Mouse (Mus musculus): ENCODE data around the gene Hnf4a. TPM values are rescaled to one million over a fixed set of nuclear protein-coding genes. Genes with fewer than 3 reads are reported as not detected.

Gene Hnf4a
- total RNA-seq, 2 experiments from 2014 or later = not detected

DNA sequence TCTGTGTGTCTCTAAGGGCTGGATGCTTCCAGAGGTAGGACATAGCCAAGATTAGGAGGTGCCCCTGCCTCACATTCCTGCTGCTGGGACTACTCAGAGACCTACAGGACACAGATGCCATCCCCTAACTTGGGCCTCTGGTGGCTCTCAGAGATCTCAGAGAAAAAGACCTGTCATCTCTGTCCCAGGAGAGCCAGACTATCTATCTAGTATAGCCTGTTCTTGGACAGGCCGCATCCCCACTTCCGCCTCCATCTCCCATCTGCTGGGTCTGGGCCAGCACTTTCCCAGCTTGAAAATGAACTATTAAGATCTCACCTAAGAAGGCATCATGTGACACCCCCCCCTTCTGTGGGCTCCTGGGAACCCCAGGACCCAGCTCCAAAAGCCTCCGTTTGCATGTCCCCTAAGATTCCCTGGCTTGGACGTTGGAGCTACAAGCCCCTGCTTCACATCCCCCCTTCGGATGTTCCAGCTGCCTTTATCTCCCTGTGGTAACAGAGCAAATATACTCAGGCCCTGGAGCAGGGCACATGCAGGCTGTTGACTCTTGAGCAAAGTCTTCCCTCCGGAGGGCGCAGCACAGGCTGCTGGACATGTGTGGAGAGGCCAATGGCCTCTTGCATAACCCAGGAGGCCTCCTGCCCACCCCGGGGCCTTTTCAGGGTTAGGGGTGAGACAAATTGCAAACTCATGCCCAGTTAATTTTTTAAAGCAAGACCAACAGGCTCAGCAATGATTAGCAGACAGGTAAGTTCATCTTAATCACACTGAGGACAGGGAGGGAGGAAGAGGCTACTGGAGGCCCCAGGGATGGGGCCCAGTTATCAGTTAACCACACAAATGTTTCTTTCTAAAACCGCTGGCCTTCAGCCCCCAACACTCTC lies 33.9 kb downstream of the Hnf4a start:
- no peak for DNase-seq
- intact Hi-C loops (cut with DNase I; ENCODE audit: low total_unique reads) = no loop called here

DNA sequence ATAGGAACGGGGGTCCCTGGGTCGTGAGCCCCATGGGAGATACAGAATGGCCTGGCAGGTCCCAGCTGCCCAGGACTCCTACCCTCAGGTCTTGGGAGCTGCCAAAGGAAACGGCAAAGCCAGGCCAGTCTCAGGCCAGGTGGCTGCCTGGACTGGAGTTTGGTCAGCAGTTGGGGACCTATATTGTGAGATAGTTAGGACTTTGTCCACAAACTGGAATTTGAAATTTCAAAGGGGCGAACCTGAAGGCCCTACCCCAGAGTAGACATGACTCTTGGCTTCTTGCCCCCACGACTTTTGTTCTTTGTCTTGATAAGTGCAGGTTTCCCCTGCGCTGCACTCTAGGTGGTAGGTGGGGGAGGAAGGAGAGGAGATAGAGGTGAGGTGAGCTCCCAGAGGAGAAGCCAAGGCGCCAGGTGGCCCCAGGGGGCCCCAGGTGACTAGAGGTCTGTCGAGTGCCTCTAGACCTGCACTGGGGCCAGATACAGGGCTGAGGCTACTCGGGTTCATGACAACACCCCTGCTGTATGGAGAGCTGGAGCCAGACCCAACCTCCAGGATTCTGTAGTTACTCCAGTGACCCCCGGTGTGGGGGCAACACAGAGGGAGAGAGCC lies 35.1 kb downstream of the Hnf4a start:
- intact Hi-C loops (cut with DNase I; ENCODE audit: low total_unique reads) = no loop called here
- DNase-seq = no peak

DNA sequence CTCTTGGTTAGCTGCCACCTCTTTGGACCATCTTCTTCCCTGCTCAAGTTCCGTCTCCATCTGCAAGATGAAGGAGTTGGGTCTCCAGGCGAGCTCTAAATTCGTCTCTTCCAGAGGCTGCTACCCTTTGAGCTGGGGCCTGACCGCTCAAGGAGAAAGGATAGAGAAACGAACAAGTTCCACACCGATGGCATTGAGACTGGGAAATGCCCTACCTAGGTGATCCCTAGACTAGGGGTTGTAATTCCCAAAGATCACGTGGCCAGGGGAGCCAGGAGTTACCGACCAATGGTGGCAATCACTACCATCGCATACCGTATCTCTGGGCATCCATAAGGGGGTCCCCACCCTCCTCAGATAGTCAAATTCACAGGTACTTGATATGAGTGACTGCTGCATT lies 36.1 kb downstream of the Hnf4a start:
- DNase-seq = no peak
- intact Hi-C loops (cut with DNase I; ENCODE audit: low total_unique reads) = no loop called here

DNA sequence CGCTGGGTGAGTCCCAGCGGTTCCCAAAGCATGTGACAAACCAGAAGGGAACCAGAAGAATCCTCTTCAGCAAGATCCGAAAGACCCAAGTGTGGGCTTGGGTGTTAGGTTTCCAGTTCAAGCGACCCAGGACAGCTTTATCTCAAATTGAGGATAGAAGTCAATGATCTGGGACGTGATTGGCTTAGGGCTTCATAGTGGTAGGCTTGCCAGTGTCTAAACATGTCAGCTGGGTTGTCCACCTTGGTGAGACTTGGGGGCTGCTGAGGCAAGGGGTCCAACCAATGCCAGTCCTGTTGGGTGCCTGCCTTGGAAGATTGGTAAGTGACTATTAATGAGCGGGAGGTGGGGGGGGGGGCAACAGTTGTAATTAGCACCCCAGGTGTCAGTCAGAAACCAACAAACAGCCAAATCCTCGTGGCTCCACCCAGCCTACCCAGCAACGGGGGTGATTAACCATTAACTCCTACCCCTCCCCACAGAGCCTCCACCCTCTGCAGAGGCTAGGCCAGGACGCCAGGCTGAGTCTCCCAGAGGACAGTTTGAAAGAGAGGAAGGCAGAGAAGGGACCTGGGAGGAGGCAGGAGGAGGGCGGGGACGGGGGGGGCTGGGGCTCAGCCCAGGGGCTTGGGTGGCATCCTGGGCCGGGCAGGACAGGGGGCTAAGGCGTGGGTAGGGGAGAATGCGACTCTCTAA lies 40.2 kb downstream of the Hnf4a start:
- intact Hi-C loops (cut with DNase I; ENCODE audit: low total_unique reads) = no loop called here

DNA sequence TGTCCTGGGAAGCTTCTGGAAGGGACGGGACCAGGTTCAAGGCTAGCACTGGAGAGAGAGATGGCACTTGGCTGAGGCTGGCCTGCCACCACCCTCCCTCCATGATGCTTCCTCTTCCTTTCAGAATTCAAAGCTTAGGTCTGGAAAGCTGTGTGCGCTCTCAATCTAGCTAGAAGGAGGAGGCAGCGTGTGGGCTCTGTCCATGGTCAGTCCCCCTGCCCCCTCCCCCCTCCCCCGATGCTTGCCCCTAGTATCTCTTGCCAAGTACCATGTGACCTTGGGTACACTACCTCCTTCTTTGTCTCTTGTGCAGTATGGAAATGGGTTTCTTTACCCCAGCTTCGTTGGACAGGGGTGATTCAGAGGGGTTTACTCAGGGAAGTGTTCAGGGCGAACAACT lies 42.2 kb downstream of the Hnf4a start:
- no peak for DNase-seq
- intact Hi-C loops (cut with DNase I; ENCODE audit: low total_unique reads) = no loop called here

More for the DNA sequence above, 40.2 kb downstream of the Hnf4a start:
- DNase-seq = no peak

DNA sequence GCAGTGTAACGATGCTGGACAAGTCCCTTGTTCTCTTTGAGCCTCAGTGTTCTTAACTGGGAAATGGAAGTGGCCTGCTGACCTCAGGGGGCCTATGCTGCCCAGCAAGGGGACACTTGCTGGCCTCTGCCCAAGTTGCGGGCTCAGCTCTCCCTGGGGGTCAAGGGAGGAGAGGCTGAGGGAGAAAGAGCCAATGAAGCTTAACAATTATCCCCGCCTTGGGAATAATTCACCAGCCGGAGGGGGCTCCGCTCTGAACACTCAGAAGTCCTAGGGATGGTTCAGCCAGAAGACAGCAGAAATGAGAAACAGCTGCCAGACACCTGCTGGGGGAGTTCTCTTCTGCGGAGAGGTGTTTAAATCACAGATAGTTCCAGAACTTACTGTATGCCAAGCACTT lies 43.2 kb downstream of the Hnf4a start:
- intact Hi-C loops (cut with DNase I; ENCODE audit: low total_unique reads) = no loop called here
- DNase-seq = no peak

DNA sequence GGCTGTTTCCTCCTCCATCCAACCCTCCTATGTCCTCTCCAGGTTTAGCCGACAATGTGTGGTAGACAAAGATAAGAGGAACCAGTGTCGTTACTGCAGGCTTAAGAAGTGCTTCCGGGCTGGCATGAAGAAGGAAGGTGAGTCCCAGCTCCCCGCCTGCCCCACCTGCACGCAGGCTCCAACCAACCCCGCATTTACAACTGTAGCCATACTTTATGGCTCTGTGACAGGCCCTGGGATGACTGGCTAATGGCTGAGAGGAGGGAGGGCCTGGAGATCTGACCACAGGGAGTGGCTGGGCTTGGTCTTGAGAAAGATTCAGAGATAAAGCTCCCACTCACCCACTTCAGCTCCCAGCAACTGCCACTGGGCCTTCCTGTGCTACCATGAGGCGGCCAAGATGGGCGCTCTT lies 45.9 kb downstream of the Hnf4a start:
- intact Hi-C loops (cut with DNase I; ENCODE audit: low total_unique reads) = no loop called here

DNA sequence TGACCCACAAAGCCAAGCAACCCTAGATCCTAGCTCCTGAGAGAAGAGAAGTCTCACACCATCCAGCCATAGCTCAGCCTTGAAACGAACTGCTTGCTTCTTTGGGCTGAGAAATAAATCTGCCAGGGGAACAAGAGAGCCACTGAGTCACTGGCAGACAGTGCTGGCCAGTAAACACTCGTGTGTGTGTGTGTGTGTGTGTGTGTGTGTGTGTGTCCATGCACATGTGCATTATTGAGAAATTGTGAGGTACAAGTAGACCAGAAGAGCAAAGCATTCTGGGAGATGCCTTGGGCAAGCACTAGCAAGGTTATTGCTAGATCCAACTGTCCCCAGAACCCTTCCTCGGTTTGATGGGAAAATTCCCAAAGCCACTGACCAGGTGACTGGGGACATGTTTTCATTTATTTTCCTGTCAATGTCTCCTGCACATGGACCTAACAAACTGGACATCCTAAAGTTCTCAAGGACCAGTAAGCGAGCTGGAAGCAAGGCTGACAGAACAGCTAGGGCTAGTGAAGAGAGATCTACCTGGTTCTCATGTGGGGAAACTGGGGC lies 47.9 kb downstream of the Hnf4a start:
- DNase-seq = no peak
- intact Hi-C loops (cut with DNase I; ENCODE audit: low total_unique reads) = no loop called here

More for the DNA sequence above, 45.9 kb downstream of the Hnf4a start:
- DNase-seq = no peak

DNA sequence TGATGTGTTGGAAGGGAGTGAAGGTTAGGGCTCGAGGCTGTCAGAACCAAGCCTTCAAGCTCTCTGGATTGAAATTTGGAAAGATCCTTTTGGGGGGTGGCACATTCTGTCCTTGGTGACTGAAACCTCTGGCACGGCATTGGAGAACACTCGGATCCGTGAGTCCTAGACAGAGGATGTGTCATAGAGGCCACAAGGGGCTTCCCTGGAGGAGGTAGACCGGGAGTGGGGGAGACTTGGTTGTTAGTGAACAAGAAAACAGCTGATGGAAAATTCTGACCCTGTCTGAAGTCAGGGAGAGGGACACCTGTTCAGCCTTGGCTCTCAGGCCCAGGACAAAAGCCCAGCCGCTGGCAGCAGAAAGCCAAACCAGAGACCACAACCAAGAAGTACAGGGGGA lies 48.4 kb downstream of the Hnf4a start:
- intact Hi-C loops (cut with DNase I; ENCODE audit: low total_unique reads) = no loop called here
- DNase-seq = no peak

DNA sequence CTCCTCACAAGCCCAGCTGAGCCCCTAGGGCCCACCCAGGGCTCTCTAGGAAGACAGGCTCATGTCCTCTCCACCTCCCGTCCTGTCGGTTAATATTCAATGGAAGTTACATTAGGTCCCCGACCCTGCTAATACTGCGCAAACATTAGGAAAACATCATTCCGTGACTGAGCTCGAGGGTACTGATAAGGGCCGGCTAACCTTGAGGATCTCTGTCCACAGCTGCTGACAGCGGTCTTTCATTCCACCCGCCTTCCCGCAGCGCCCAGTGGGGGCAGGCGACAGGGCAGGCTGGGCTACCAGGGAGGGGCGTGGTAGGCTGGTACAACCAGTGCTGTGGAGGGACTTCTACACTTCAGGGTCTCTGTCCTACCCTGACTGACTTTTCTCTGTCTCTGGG lies 48.8 kb downstream of the Hnf4a start:
- intact Hi-C loops (cut with DNase I; ENCODE audit: low total_unique reads) = no loop called here
- DNase-seq = no peak

DNA sequence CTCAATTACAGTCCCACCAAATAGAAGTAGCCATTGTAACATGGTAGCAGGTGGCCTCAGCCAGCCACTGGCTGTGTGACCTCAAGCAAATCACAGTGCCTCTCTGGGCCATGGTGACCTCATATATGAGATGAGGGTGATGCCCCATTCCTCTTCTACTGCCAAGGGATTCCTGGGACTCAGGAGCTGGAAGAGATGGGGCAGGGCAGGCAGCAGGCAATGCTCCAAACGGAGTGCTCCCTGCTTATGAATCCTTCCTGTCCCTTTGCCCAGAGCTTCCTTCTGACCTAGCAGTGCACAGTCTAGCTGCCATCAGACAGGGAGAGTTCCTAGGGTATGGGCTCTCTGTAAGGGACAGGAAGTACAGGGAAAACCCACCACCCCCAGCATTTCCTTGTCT lies 51.9 kb downstream of the Hnf4a start:
- no peak for DNase-seq
- intact Hi-C loops (cut with DNase I; ENCODE audit: low total_unique reads) = no loop called here

DNA sequence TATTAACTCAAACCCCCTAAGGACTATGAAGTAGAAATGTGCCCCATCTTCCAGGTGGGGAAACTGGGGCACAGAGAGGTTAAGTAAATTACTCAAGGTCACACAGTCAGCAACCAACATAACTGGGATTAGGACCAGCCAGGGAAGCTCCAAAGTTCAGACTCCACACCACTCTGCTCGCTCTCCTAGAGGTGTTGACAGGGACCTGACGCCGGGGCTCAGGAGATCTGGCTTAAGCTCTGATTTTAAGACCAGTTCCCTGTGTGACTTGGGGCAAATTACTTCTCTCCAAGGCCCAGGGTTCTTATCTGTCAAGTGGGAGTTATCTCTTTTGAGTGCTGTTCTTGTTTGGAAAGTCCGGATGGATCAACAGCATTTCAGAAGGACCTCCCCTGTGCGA lies 52.6 kb downstream of the Hnf4a start:
- DNase-seq = no peak
- intact Hi-C loops (cut with DNase I; ENCODE audit: low total_unique reads) = no loop called here

DNA sequence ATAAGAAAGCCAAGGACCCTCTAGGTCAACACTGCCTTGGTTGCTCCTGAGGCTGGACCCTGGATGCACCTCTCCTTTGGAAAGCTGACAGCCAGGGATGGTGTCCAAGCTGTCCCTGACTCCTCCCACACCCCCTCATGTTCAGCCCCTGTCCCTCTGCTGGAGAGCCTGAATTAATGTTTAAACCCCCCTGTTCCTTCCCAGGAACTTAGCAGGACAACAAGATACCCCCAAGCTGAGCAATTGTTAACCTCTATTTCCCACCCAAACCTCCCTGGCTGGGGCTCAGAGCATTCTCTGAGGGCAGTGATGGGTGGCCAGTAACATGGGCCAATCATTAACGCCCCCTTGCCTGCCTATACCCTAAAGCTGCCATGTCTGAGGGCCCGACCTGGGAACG lies 53.6 kb downstream of the Hnf4a start:
- no peak for DNase-seq
- intact Hi-C loops (cut with DNase I; ENCODE audit: low total_unique reads) = no loop called here

DNA sequence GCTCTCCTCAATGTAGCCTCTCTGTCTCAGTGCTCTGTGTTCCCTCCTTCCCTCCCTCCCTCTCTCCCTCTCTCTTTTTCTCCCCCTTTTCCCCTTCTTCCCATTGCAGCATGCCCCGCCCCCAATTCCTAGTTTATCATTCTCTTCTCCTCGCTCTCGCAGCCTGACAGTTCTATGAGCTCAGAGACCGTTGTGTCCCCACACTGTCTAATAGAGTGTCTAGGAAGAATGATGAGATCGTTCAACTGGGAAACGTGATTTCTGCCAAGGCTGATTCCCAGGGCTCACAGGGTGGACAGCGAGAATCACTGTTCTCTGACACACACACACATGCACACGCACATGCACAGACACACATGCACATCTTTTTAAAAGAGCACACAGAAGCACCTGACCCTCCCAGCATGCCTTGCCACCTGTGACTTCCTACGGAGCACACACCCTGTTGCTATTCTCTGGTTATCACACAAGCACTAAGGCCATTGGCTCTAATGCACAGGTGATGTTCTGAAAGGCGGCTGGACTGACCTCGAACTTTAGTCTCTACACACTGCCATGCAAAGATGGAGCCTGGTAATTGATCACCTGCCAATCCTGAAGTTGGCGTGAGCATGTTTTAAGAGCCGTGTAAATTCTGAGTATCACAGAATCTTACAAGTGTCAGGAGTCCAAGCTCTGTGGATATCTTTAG lies 54.8 kb downstream of the Hnf4a start:
- intact Hi-C loops (cut with DNase I; ENCODE audit: low total_unique reads) = no loop called here
- no peak for DNase-seq

DNA sequence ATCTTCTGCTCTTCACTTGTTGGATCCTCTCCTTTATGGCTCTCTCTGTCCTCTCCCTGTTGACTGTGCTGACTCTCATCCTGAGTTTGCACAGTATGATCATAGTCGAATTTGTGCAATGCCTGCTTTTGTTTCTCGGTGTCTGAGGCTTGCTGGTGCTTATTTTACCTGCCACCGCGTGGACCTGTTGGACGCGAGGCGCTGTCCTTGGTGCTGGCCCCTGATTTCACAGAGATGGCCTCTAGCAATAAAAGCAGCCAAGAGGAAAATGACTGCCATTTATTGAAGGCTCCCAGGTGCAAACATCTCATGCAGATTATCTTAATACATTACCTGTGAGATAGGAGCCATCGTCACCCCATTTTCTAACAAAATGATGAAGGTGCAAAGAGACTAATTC lies 58.0 kb downstream of the Hnf4a start:
- intact Hi-C loops (cut with DNase I; ENCODE audit: low total_unique reads) = no loop called here
- DNase-seq = no peak

DNA sequence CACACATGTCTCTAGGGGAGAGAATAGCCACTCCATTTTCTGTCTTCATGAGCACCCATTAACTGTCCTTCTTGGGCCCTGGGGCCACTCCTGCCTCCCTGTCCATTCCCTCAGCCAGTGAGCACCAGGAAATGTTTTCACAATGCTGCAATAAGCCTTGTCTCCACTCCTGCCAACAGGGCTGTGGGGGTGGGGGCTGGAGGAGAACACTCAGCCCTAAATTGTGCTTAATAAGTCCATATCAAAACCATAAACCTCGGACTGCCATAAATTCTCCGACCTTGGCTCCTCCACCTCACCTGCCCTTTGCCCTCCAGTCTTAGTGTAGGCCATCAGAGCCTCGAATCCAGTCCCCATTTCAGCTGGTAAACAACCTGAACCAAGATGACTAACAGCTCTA lies 67.7 kb downstream of the Hnf4a start:
- intact Hi-C loops (cut with DNase I; ENCODE audit: low total_unique reads) = no loop called here

DNA sequence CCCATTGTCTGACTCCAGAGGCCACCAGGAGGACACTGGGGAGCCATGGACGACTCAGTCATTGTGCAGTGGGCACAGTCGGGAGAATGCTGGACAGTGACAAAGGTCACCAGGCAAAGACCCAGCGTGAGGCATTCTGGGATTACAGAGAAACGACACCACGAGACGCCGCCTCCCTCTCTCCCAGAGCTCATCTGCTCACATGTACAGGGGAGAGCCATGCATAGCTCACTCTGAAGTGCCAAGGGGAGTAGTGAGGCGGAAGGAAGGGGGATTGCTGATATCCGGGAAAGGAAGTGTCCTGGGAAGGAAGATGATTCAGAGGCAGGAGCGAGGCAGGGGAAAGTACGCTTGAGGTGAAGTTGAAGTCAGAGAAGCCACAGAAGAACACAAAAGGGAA lies 68.6 kb downstream of the Hnf4a start:
- DNase-seq = no peak
- intact Hi-C loops (cut with DNase I; ENCODE audit: low total_unique reads) = no loop called here

More for the DNA sequence above, 67.7 kb downstream of the Hnf4a start:
- DNase-seq = no peak

DNA sequence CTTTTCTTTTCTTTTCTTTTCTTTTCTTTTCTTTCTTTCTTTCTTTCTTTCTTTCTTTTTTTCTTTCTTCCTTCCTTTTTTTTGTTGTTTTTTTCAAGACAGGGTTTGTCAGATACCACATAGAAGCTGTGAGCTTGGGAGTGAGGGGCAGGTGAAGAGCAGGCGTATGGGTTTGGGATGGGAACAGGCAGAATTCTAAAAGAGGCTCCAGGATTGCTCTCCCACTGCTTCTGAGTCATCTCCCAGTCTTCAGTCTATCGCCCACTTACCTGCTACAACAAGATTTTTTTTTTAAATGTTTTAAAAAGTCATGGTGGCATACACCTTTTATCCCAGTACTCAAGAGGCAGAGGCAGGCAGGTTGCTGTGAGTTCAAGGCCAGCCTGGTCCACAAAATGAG lies 71.4 kb downstream of the Hnf4a start:
- intact Hi-C loops (cut with DNase I; ENCODE audit: low total_unique reads) = no loop called here
- no peak for DNase-seq

DNA sequence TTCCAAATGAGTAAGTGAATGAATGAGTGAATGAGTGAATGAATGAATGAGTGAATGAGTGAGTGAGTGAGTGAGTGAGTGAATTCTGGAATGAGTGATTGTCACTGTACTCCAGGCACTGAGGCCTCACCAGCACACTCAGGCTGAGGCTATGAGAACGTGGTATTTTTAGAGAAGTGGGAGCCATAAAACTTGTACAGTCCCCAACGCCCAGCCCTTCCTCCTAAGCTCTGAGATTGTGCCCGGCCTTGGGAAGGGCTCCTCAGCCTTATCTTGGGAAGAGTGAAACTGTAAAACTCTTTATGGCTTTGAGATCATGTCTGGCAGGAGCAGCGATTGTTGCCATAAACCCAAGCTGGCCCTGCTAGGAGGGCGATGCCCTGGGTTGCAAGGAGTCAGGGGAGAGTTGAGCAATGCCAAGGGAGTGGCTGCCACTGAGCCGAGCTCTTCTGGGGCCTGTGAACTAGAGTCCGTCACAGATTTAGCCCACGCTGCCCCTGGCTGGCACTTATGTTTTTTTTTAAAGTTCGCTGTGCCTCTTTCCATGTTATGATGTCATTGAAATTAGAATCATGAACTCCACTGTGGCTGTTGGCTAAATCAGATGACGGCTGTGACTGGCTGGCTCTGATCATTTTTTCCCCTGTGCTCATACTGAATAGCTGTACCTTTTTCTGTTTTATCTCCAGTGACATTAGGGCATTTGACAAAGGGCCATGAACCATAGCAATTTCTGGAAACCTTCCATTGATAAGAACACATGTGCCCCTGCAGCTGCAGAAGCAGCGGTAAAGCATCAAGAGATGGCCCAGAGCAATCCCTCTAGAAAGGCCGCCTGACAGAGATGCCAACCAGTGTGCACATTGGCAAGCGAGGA lies 73.7 kb downstream of the Hnf4a start:
- DNase-seq = no peak
- intact Hi-C loops (cut with DNase I; ENCODE audit: low total_unique reads) = no loop called here
